Mouse (Mus musculus): ENCODE data around the gene Rasgrf2.

DNA sequence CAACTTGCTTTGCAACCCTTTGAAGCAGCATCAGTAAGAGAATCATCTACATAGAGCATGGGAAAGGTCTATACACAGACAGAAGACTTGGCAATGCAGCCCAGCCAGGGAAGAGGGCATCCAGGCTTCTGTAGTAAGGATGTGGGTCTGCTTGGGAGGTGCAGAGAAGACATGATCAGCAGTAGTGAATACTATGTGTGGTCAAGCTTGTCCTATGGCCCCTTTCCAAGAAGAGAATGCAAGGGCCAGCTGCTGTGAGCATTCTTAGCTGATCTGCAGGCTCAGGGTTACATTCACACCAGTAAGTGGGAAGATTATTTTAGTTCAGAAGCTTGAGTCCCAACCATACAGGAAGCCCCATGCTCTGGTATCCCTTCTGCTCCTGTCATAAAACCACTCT lies 175.0 kb downstream of the Rasgrf2 start:
- no peak for TF ChIP-seq EP300 (optimal IDR thresholded peaks at IDR 0.05)
- TF ChIP-seq CTCF (IDR thresholded peaks at IDR 0.05; ENCODE audit: low read depth), result no peak

Measured in stomach, postnatal 0 days (tissue).